Mouse (Mus musculus) heart, adult 2 months (tissue): ENCODE data around the gene Smim24.

Experiments
- CTCF ChIP-seq: fragments of 200-600 bp; IDR thresholded peaks from 2 replicates; pipeline ENCODE4 v1.8.1; 2022; ENCODE audit warnings: antibody characterized with exemption, mild to moderate bottlenecking, moderate library complexity
- POLR2A ChIP-seq: fragments of 200-500 bp; IDR thresholded peaks from 2 replicates; pipeline ENCODE4 v1.6.1; 2011; ENCODE audit warnings: mild to moderate bottlenecking, low read depth, low read length, control low read depth; ENCODE audit not compliant: insufficient read depth

DNA sequence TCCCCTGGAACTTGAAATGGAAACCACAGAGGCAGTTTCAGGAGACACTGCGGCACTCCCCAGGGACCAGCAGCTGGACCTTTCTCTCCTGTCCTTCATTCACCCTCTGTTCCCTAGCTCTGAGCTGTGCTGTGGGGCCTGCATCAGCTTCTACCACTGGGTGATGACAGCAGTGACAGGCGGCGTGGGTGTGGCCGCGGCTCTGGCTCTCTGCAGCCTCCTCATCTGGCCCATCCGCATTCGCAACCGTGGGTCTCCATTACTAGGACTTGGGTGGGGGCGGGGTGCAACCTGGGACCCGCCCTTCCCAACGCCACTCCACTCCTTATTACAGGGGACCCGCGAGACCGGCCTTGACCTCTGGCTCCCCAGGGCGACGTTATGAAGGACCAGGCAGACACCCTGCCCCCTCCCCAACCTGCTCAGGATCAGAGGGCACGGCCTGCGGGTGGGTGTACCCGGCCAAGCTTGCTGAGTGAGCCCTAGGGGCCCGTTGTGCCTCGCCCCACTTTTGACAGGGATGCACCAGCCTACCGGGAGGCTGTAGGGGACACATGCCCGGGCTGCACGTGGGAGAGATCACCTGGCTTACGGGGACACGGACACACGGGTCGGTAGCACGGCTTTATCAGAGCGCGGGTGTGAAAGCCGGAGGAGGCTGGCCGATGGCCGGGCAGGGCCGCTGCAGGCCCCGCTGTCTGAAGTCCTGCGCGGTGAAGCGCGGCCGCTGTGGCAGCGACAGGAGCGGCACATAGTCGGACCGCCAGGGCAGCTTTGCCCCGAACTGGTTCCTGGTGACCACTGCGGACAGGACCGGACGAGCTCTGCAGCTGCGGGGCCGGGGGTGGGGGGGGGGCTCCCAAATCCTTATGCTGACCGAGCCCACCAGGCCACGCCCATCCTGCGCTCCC, 29.2 kb upstream of the Smim24 start:
- TF ChIP-seq CTCF (no peak), POLR2A (no peak)
